Mouse (Mus musculus): ENCODE measurements at regions not wholly inside any gene's neighbourhood (a gene's known extent, or its start where the extent isn't known, plus 50 kb on each side); places are given as distances from the start of the nearest gene placed in this dataset.

DNA sequence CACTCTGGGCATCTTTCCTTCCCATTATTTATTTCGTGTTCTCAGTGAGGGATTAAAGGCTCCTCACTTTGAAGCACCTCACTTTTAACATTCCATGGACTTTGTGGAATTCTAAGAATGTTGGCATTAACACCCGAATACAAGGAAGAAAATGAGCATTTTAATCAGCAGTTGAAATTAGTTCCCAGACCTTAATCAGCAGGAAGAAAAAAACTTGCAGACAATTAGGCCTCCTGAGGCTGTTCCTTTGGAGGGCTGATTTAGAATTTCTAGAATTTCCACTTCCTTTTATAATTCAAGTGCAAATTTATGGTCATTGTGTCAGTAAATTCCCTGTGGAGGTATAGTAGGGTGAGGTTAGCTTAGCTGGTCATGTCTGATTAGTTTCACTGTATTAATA lies 407.6 kb downstream of the Dync2h1 start:
- TF ChIP-seq CTCF (IDR thresholded peaks at IDR 0.05; ENCODE audit: low read depth) = no peak
- no peak for TF ChIP-seq EP300 (IDR thresholded peaks at IDR 0.05; ENCODE audit: low read depth)

Data from heart, postnatal 0 days (tissue).